Mouse (Mus musculus): ENCODE measurements at regions not wholly inside any gene's neighbourhood (a gene's known extent, or its start where the extent isn't known, plus 50 kb on each side); places are given as distances from the start of the nearest gene placed in this dataset.

GRCm38 (mm10) chr13:53996867-53997266 lies 58.6 kb downstream of the Drd1 start:
- DNase-seq: no peak

GRCm38 (mm10) chr13:53992863-53993451 lies 62.5 kb downstream of the Drd1 start:
- DNase-seq: no peak

GRCm38 (mm10) chr13:53979226-53979625 lies 76.3 kb downstream of the Drd1 start:
- DNase-seq: no peak

- no peak for DNase-seq
These were observed 86.1 kb downstream of the Drd1 start for GRCm38 (mm10) chr13:53969421-53969820.

- no peak for DNase-seq
These were observed 99.3 kb downstream of the Drd1 start for GRCm38 (mm10) chr13:53956167-53956566.

- peak; percentile 68 for DNase-seq
These were observed 107.4 kb downstream of the Drd1 start for GRCm38 (mm10) chr13:53948056-53948455.

GRCm38 (mm10) chr13:53945681-53946080 lies 109.8 kb downstream of the Drd1 start:
- peak; percentile 16 for DNase-seq

GRCm38 (mm10) chr13:53941005-53941747 lies 114.3 kb downstream of the Drd1 start:
- no peak for DNase-seq

- no peak for DNase-seq
These were observed 120.3 kb downstream of the Drd1 start for GRCm38 (mm10) chr13:53935174-53935699.

- no peak for DNase-seq
These were observed 121.0 kb downstream of the Drd1 start for GRCm38 (mm10) chr13:53934457-53934856.

- no peak for DNase-seq
These were observed 129.4 kb downstream of the Drd1 start for GRCm38 (mm10) chr13:53926128-53926527.

- no peak for DNase-seq
These were observed 131.1 kb downstream of the Drd1 start for GRCm38 (mm10) chr13:53924433-53924832.

- no peak for DNase-seq
These were observed 131.7 kb downstream of the Drd1 start for GRCm38 (mm10) chr13:53923721-53924374.

GRCm38 (mm10) chr13:53921796-53922195 lies 133.7 kb downstream of the Drd1 start:
- DNase-seq: no peak

GRCm38 (mm10) chr13:53919851-53920381 lies 135.6 kb downstream of the Drd1 start:
- DNase-seq: peak; percentile 41

- DNase-seq: no peak
These were observed 140.0 kb downstream of the Drd1 start for GRCm38 (mm10) chr13:53915456-53915855.

- DNase-seq: no peak
These were observed 141.1 kb downstream of the Drd1 start for GRCm38 (mm10) chr13:53914434-53914833.

- no peak for DNase-seq
These were observed 142.0 kb downstream of the Drd1 start for GRCm38 (mm10) chr13:53913501-53913900.

GRCm38 (mm10) chr13:53911846-53912245 lies 143.7 kb downstream of the Drd1 start:
- no peak for DNase-seq

GRCm38 (mm10) chr13:53911261-53911660 lies 144.2 kb downstream of the Drd1 start:
- DNase-seq: no peak

GRCm38 (mm10) chr13:53910251-53910650 lies 145.3 kb downstream of the Drd1 start:
- no peak for DNase-seq

- DNase-seq: no peak
These were observed 151.0 kb downstream of the Drd1 start for GRCm38 (mm10) chr13:53904471-53904870.

- DNase-seq: no peak
These were observed 151.9 kb downstream of the Drd1 start for GRCm38 (mm10) chr13:53903626-53904025.
